Mouse (Mus musculus) adrenal gland, postnatal 36 days (tissue): Measurements from ENCODE around the gene Ambra1. TPM values are rescaled to one million over a fixed set of nuclear protein-coding genes. Genes with fewer than 3 reads are reported as not detected.
"Not testable (repeated sequence)": the region's sequence is repeated elsewhere in the genome, so short reads cannot be mapped to it uniquely, and the experiment has no call there.

ENCODE experiments used
- DNase-seq, 2 experiments: peaks; one replicate each; pipeline ENCODE4 v3.0.0; 2021; ENCODE audit warnings: mixed read lengths in 1 of 2
- long read RNA-seq, 2 experiments: library from polyadenylated mRNA; stranded (forward); transcript quantifications; one replicate each; pipeline ENCODE4 v2.0.0; 2021; ENCODE audit warnings: borderline sequencing depth in 2 of 2
- total RNA-seq, 2 experiments: library from RNA; stranded (reverse); gene quantifications; 2 replicates each; pipeline ENCODE4 v1.2.3; 2021

Gene Ambra1
- total RNA-seq = 10 to 100 TPM; 34.4 to 35.5 TPM
- long read RNA-seq, experiment 1, partial matches to known transcripts = 7 of 13 reads
- long read RNA-seq, experiment 1, other reads (novel, unspliced or antisense) = 6 of 13 reads
- long read RNA-seq, experiment 2, full-length matches to known transcripts = 1 of 5 reads
- long read RNA-seq, experiment 2, partial matches to known transcripts = 4 of 5 reads
- long read RNA-seq, experiment 2, other reads (novel, unspliced or antisense) = 0 of 5 reads

GRCm38 (mm10) chr2:91729971-91730821 lies at the start of gene Ambra1:
Ambra1 (plus strand) TSS chr2:91730134.
- peak; percentile 84 to 85 for DNase-seq

DNA sequence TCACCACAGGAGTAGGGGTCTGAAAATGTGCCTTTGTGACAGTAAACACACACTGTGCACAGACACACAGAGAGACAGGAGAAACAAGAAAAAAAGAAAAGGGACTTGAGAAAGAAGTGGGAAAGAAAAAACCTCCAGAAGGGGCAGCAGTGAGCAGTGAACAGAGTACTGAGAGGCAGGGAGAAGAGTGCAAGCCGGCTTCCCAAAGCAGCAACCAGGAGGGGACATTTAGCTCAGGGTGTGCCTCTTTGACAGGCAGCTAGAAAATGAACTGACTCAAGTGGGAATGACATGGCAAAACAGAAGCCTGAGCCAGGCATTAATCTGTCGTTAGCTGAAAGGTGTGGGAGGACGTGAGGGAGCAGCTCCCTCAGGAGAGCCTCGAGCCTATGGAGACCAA lies 47.1 kb upstream of the Ambra1 start:
- DNase-seq = peak; percentile 17 to 59

- DNase-seq = no peak
These were observed 46.0 kb upstream of the Ambra1 start for GRCm38 (mm10) chr2:91683919-91684318.

GRCm38 (mm10) chr2:91689452-91689851 lies 40.5 kb upstream of the Ambra1 start:
- DNase-seq = peak; percentile 90 to 93

DNA sequence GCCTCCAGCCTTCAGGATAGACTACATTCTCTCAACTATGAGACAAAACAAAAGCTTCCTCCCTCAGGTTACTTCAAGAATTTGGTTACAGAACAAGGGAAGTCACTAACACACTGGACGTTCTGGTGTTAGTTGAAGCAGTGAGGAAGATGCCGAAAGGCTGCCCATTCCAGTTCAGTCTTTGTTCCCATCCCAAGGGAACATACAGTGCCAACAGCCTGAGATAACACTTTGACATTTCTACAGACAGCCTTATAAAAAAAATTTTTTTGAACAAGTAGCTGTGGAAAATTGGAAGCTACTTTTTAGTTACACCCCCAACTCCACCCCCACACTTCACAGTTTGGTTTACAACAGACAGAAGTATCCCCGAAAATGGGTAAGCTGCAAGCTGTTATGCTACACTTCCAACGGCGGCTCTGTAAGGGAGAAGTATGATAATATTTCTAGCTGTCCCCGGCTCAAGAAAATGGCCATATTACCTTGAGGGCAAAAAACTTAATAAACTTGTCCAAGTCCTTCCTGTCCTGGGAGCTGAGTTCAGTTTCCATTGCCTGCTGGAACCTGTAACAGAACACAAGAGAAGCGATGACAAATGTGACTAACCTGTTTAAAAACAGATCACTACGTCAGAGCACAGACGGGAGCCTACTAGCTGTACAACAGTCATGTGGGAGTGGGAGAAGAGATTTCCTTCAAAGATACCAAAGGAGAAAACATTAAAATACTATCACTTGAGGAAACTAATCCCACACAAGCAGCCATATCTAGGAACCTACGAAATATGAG lies 34.3 kb upstream of the Ambra1 start:
- peak in 1 of 2 experiments; percentile 35 for DNase-seq

DNA sequence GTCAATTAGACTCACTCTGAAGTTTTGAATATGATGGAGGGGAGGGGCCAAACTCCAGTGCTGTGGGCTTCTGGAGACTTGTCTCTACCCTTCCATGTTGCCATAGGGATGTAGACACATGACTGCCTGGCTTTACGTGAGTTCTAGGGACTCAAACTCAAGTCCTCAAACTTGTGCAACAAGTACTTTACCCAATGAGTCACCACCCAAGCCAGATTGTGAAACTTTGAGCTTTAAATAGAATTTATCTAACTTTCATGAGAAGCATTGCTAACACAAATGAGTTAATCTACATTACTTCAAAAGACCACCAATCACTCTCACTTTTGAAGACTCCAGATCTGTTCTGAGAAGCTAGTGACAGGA lies 33.7 kb upstream of the Ambra1 start:
- DNase-seq = no peak

GRCm38 (mm10) chr2:91699225-91699624 lies 30.7 kb upstream of the Ambra1 start:
- DNase-seq = no peak

DNA sequence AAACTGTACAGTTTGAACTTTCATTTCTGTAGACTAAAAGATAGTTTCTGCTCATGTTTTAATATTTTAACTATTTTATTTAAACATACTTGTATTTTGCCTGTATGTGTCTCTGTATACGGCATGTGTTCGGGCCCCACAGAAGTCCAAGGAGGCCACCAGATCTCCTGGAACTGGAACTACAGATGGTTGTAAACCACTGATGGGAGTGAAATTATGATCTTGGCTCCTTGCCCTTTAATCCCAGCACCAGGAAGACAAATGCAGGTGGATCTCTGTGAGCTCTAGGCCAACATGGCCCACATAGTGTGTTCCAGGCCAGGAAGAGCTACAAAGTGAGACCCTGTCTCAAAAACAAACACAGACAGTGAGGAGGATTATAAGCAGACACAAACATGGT lies 28.6 kb upstream of the Ambra1 start:
- DNase-seq = no peak

- DNase-seq = no peak
These were observed 24.2 kb upstream of the Ambra1 start for GRCm38 (mm10) chr2:91705736-91706135.

- DNase-seq = no peak
These were observed 23.5 kb upstream of the Ambra1 start for GRCm38 (mm10) chr2:91706456-91706855.

DNA sequence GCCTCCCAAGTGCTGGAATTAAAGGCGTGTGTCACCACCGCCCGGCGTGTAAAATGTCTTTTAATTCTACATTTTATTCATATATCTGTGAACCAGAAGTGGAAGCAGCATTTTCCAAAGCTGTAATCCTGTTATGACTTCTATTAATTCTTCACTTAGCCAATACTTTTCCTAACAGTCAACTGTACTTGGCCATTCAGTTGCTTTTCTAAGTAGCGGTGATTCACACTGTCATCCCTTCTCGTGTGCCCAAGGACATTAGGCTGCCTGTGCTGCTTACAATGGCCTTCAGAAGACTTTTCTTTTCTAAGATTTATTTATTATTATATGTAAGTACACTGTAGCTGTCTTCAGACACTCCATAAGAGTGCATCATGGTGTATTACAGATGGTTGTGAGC lies 21.6 kb upstream of the Ambra1 start:
- peak; percentile 31 to 38 for DNase-seq

DNA sequence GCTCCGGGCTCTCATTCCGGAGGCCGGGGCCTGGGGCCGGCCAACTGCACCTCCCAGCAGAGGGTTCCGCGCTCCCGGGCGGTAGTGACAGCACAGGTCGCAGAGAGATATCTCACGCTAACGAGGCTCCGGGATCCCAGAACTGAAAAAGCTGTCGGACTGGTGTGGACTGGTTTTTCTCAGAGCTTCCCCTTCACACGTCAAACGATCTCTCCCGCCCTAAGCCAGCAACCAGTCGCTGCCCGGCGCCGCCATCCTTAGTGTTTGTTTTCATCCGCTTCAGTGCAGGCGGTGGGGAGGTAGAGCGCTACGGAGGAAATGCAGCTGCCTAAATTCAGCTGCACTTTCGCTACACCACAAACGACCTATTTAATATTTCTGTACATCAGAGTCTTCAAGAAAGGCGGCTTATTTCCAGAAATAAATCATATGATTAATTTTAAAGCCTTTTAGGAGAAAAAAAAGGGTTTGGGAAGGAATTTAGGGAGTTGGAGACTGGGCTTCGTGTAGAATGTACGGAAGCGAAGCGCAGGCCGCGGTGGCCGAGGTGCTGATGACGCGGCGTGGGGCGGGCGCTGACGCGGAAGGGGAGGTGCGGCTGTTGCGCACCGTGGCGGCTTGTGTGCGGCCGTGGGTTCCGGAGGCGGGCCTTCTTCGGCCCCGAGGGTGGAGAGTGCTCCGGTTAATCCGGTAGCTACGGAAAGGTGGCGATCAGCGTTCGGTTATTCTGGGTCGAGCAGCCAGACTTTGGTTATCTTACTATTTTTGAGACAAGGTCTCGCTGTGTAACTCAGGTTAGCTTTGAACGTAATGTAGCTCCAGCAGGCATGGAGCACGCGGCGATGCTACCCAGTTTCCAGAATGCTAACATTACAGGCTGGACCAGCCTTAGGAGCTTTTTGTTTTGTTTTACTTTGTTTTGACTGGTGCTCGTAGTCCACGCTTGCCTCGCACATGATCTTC lies 19.4 kb upstream of the Ambra1 start, which contains the start of the genes Atg13 and Harbi1:
TSS of gene Atg13 (minus strand) at position 305 of the 963 bp plus-strand sequence.
TSS of gene Harbi1 (plus strand) at position 581 of the 963 bp plus-strand sequence.
- peak; percentile 97 for DNase-seq

- DNase-seq = no peak
These were observed 18.5 kb upstream of the Ambra1 start for GRCm38 (mm10) chr2:91711256-91711925.

GRCm38 (mm10) chr2:91714921-91715320 lies 15.0 kb upstream of the Ambra1 start:
- DNase-seq = no peak

GRCm38 (mm10) chr2:91718276-91718675 lies 11.7 kb upstream of the Ambra1 start:
- no peak for DNase-seq

GRCm38 (mm10) chr2:91723382-91723781 lies 6.6 kb upstream of the Ambra1 start:
- no peak for DNase-seq

GRCm38 (mm10) chr2:91723951-91724350 lies 6.0 kb upstream of the Ambra1 start:
- no peak for DNase-seq

- no peak for DNase-seq
These were observed 5.2 kb upstream of the Ambra1 start for GRCm38 (mm10) chr2:91724716-91725115.

- DNase-seq = not testable (repeated sequence)
These were observed 4.5 kb upstream of the Ambra1 start for GRCm38 (mm10) chr2:91725476-91725875.

GRCm38 (mm10) chr2:91727011-91727410 lies 2.9 kb upstream of the Ambra1 start:
- no peak for DNase-seq

GRCm38 (mm10) chr2:91729571-91729970 lies 363 bp upstream of the Ambra1 start:
- DNase-seq = no peak
